Mouse (Mus musculus) limb, embryonic 14.5 days (tissue): ENCODE results near the gene Tsen34. TPM values are rescaled to one million over a fixed set of nuclear protein-coding genes. Genes with fewer than 3 reads are reported as not detected.

Experiments used
- ATAC-seq: fragments of 200-750 bp; cut with Nextera tagmentation; 2 replicates; pipeline ENCODE4 v1.8.0; 2017; ENCODE audit warnings: low read depth, moderate number of reproducible peaks, moderate TSS enrichment; ENCODE audit not compliant: low FRiP score
- DNase-seq: peaks from one replicate; pipeline ENCODE4 v3.0.0-alpha.2; 2015; ENCODE audit warnings: low spot score
- H3K27ac ChIP-seq: fragments of 300-500 bp; sonication (generic); replicated peaks from 2 replicates; pipeline ENCODE4 v1.5.1; 2014; ENCODE audit warnings: low read depth, mild to moderate bottlenecking, low read length, moderate library complexity, mixed read lengths
- H3K27me3 ChIP-seq: fragments of 300-500 bp; sonication (generic); 2 replicates; pipeline ENCODE4 v1.6.1; 2014; ENCODE audit warnings: low read length, mixed read lengths; ENCODE audit not compliant: control insufficient read depth, insufficient read depth
- H3K36me3 ChIP-seq: fragments of 300-500 bp; sonication (generic); 2 replicates; pipeline ENCODE4 v1.6.1; 2014; ENCODE audit warnings: mild to moderate bottlenecking, low read length, moderate library complexity, mixed read lengths; ENCODE audit not compliant: control insufficient read depth, insufficient read depth
- H3K4me1 ChIP-seq: fragments of 300-500 bp; sonication (generic); 2 replicates; pipeline ENCODE4 v1.6.1; 2014; ENCODE audit warnings: antibody characterized with exemption, low read length, mixed read lengths; ENCODE audit not compliant: control insufficient read depth, insufficient read depth
- H3K4me2 ChIP-seq: fragments of 300-500 bp; sonication (generic); replicated peaks from 2 replicates; pipeline ENCODE4 v1.6.1; 2014; ENCODE audit warnings: low read depth, mild to moderate bottlenecking, low read length, moderate library complexity; ENCODE audit not compliant: severe bottlenecking
- H3K4me3 ChIP-seq: fragments of 300-500 bp; sonication (generic); replicated peaks from 2 replicates; pipeline ENCODE4 v1.5.1; 2014; ENCODE audit warnings: low read length
- H3K9ac ChIP-seq: fragments of 300-500 bp; sonication (generic); 2 replicates; pipeline ENCODE4 v1.6.1; 2014; ENCODE audit warnings: mild to moderate bottlenecking, low read depth, low read length, moderate library complexity; ENCODE audit not compliant: severe bottlenecking
- H3K9me3 ChIP-seq: fragments of 300-500 bp; sonication (generic); 2 replicates; pipeline ENCODE4 v1.6.1; 2016; ENCODE audit warnings: low read length; ENCODE audit not compliant: control insufficient read depth
- POLR2A ChIP-seq: fragments of 200-500 bp; IDR thresholded peaks from 2 replicates; pipeline ENCODE4 v1.8.0; 2012; ENCODE audit warnings: inconsistent platforms, mild to moderate bottlenecking, moderate library complexity, borderline replicate concordance; ENCODE audit not compliant: insufficient read depth, insufficient read length; ENCODE audit errors: extremely low read depth
- WGBS: fragments of 180-500 bp; shearing (Covaris S2); extraction: QIAGEN DNeasy Blood & Tissue Kit; methylation state at CpG from one replicate; pipeline ENCODE4 v1.1.7; 2014; 5-methylcytosine and 5-hydroxymethylcytosine counted together
- polyA plus RNA-seq, 2 experiments: library from polyadenylated mRNA; depleted of rRNA in 1 of 2; stranded (reverse) in 1 of 2; unstranded in 1 of 2; fragments of >200 nt; fragmentation: Nextera tagmentation in 1 of 2; extraction: Ambion mirVana in 1 of 2; gene quantifications; 2 replicates each; pipeline versions ENCODE4 v1.2.1 to v1.2.3; 2012 to 2014

The Tsen34 gene
- polyA plus RNA-seq, 2 experiments, result 193 to 273 TPM

GRCm38 (mm10) chr7:3676371-3676770 is 16.3 kb upstream of the Tsen34 start:
- H3K4me1 ChIP-seq, result no peaks in the 10 kb centered on the region
- peaks cover 17% of the 10 kb centered on the region for H3K36me3 ChIP-seq
- no peaks in the 10 kb centered on the region for H3K27me3 ChIP-seq
- TF ChIP-seq POLR2A, result no peak
- ATAC-seq, result no peak
- 90% methylated on average over 12 of the region's 12 CpGs for WGBS
- H3K4me2 ChIP-seq, result no peak overlapping the region
- no peak for DNase-seq
- H3K27ac ChIP-seq, result no peak overlapping the region
- H3K9ac ChIP-seq, result no peak overlapping the region
- H3K9me3 ChIP-seq, result no peaks in the 10 kb centered on the region
- H3K4me3 ChIP-seq, result no peak overlapping the region

- ATAC-seq, result no peak
- no peaks in the 10 kb centered on the region for H3K9me3 ChIP-seq
- no peak for DNase-seq
- 33% methylated on average over 9 of the region's 9 CpGs for WGBS
- H3K27me3 ChIP-seq, result no peaks in the 10 kb centered on the region
- H3K4me2 ChIP-seq, result no peak within 1 kb of the TSS
- peaks cover 21% of the 10 kb centered on the region for H3K36me3 ChIP-seq
- no peak for TF ChIP-seq POLR2A
- H3K27ac ChIP-seq, result no peak within 1 kb of the TSS
- H3K4me3 ChIP-seq, result no peak within 1 kb of the TSS
- no peaks in the 10 kb centered on the region for H3K4me1 ChIP-seq
- H3K9ac ChIP-seq, result no peak within 1 kb of the TSS
These were observed 15.3 kb upstream of the Tsen34 start, which contains the start of gene Tmc4 for GRCm38 (mm10) chr7:3677342-3677741. Gene Tmc4, minus strand, starts transcription at chr7:3677553.

GRCm38 (mm10) chr7:3683908-3684550 is 8.6 kb upstream of the Tsen34 start:
- TF ChIP-seq POLR2A, result no peak
- Histone ChIP-seq H3K4me1 (no peaks in the 10 kb centered on the region), H3K9ac (no peak overlapping the region), H3K27me3 (no peaks in the 10 kb centered on the region), H3K36me3 (peaks cover 60% of the 10 kb centered on the region), H3K27ac (no peak overlapping the region), H3K9me3 (no peaks in the 10 kb centered on the region), H3K4me2 (no peak overlapping the region), H3K4me3 (no peak overlapping the region)
- 89% methylated on average over 10 of the region's 10 CpGs for WGBS
- ATAC-seq, result no peak
- DNase-seq, result no peak

GRCm38 (mm10) chr7:3684698-3685097 is 8.0 kb upstream of the Tsen34 start:
- Histone ChIP-seq H3K27me3 (no peaks in the 10 kb centered on the region), H3K4me2 (no peak overlapping the region), H3K27ac (no peak overlapping the region), H3K9me3 (no peaks in the 10 kb centered on the region), H3K9ac (no peak overlapping the region), H3K4me3 (no peak overlapping the region), H3K36me3 (peaks cover 57% of the 10 kb centered on the region), H3K4me1 (no peaks in the 10 kb centered on the region)
- no peak for TF ChIP-seq POLR2A
- 91% methylated on average over 8 of the region's 8 CpGs for WGBS
- DNase-seq, result no peak
- ATAC-seq, result no peak

- Histone ChIP-seq H3K4me3 (no peak overlapping the region), H3K27me3 (no peaks in the 10 kb centered on the region), H3K36me3 (peaks cover 64% of the 10 kb centered on the region), H3K4me2 (no peak overlapping the region), H3K9me3 (no peaks in the 10 kb centered on the region), H3K9ac (no peak overlapping the region), H3K27ac (no peak overlapping the region), H3K4me1 (no peaks in the 10 kb centered on the region)
- TF ChIP-seq POLR2A, result no peak
- ATAC-seq (no peak), DNase-seq (no peak)
- WGBS, result 87% methylated on average over 31 of the region's 31 CpGs
These were observed 7.1 kb upstream of the Tsen34 start for GRCm38 (mm10) chr7:3685400-3686187.
